Mouse (Mus musculus) neural tube, embryonic 11.5 days (tissue): ENCODE measurements around the gene Dnmbp. TPM values are rescaled to one million over a fixed set of nuclear protein-coding genes. Genes with fewer than 3 reads are reported as not detected.

Experiments used
- ATAC-seq: fragments of 200-750 bp; cut with Nextera tagmentation; 2 replicates; pipeline ENCODE4 v1.8.0; 2017; ENCODE audit warnings: moderate number of reproducible peaks, mild to moderate bottlenecking, moderate TSS enrichment, moderate library complexity; ENCODE audit not compliant: insufficient read depth, low FRiP score, low TSS enrichment
- DNase-seq: peaks from one replicate; pipeline ENCODE4 v3.0.0-alpha.2; 2015; ENCODE audit warnings: low spot score
- H3K27ac ChIP-seq: fragments of 300-500 bp; sonication (generic); 2 replicates; pipeline ENCODE4 v1.5.1; 2014; ENCODE audit warnings: low read depth, mild to moderate bottlenecking, low read length
- H3K27me3 ChIP-seq: fragments of 300-500 bp; sonication (generic); 2 replicates; pipeline ENCODE4 v1.6.1; 2014; ENCODE audit warnings: mild to moderate bottlenecking, low read length, mixed read lengths; ENCODE audit not compliant: control insufficient read depth, insufficient read depth
- H3K36me3 ChIP-seq: fragments of 300-500 bp; sonication (generic); 2 replicates; pipeline ENCODE4 v1.6.1; 2014; ENCODE audit warnings: mild to moderate bottlenecking, low read length, moderate library complexity, mixed read lengths; ENCODE audit not compliant: control insufficient read depth, insufficient read depth
- H3K4me1 ChIP-seq: fragments of 300-500 bp; sonication (generic); 2 replicates; pipeline ENCODE4 v1.6.1; 2014; ENCODE audit warnings: low read length, mixed read lengths; ENCODE audit not compliant: control insufficient read depth, insufficient read depth
- H3K4me2 ChIP-seq: fragments of 300-500 bp; sonication (generic); 2 replicates; pipeline ENCODE4 v1.6.1; 2014; ENCODE audit warnings: low read depth, mild to moderate bottlenecking, moderate library complexity
- H3K4me3 ChIP-seq: fragments of 300-500 bp; sonication (generic); 2 replicates; pipeline ENCODE4 v1.5.1; 2014; ENCODE audit warnings: low read depth, low read length
- H3K9ac ChIP-seq: fragments of 300-500 bp; sonication (generic); 2 replicates; pipeline ENCODE4 v1.6.1; 2014; ENCODE audit warnings: mild to moderate bottlenecking, low read length
- H3K9me3 ChIP-seq: fragments of 300-500 bp; sonication (generic); 2 replicates; pipeline ENCODE4 v1.6.1; 2016; ENCODE audit warnings: low read length; ENCODE audit not compliant: control insufficient read depth
- WGBS: fragments of 180-500 bp; shearing (Covaris S2); extraction: QIAGEN DNeasy Blood & Tissue Kit; methylation state at CpG from one replicate; pipeline ENCODE4 v1.1.7; 2014; 5-methylcytosine and 5-hydroxymethylcytosine counted together
- polyA plus RNA-seq: library from polyadenylated mRNA; unstranded; fragments of >200 nt; fragmentation: Nextera tagmentation; extraction: Ambion mirVana; gene quantifications from 2 replicates; pipeline ENCODE4 v1.2.1, GENCODE M21; 2014

Dnmbp gene
- 15.7 and 15.8 TPM in 2 replicates for polyA plus RNA-seq

GRCm38 (mm10) chr19:43939769-43940689 is at the start of gene Dnmbp:
Gene Dnmbp, minus strand, starts transcription at chr19:43940191.
- WGBS, result 7% methylated on average over 42 of the region's 94 CpGs
- Histone ChIP-seq H3K36me3 (no peaks in the 10 kb centered on the region), H3K9ac (peak within 1 kb of the TSS; percentile 82), H3K27me3 (no peaks in the 10 kb centered on the region), H3K4me2 (peak within 1 kb of the TSS; percentile 65), H3K4me1 (peaks cover 5% of the 10 kb centered on the region; the same call in 1 of the 2 replicates), H3K27ac (no peak within 1 kb of the TSS), H3K4me3 (peak within 1 kb of the TSS; percentile 74), H3K9me3 (no peaks in the 10 kb centered on the region)
- peak; percentile 76 for ATAC-seq
- peak; percentile 86 for DNase-seq

- Histone ChIP-seq H3K4me2 (peak within 1 kb of the TSS; percentile 39), H3K36me3 (no peaks in the 10 kb centered on the region), H3K9me3 (no peaks in the 10 kb centered on the region), H3K9ac (peak within 1 kb of the TSS; percentile 26; the same call in 1 of the 2 replicates), H3K4me3 (no peak within 1 kb of the TSS), H3K27me3 (no peaks in the 10 kb centered on the region), H3K27ac (no peak within 1 kb of the TSS), H3K4me1 (no peaks in the 10 kb centered on the region; the same call in 1 of the 2 replicates)
- 12% methylated on average over 30 of the region's 30 CpGs for WGBS
- DNase-seq, result peak; percentile 25
- ATAC-seq, result no peak
Observed at GRCm38 (mm10) chr19:43986069-43986794, 46.2 kb upstream of the Dnmbp start, which contains the start of gene Cpn1. Gene Cpn1, minus strand, starts transcription at chr19:43986556.

- Histone ChIP-seq H3K4me2 (no peak overlapping the region), H3K27me3 (no peaks in the 10 kb centered on the region), H3K4me1 (no peaks in the 10 kb centered on the region; the same call in 1 of the 2 replicates), H3K36me3 (no peaks in the 10 kb centered on the region), H3K4me3 (no peak overlapping the region), H3K9ac (no peak overlapping the region), H3K27ac (no peak overlapping the region), H3K9me3 (no peaks in the 10 kb centered on the region)
- no peak for ATAC-seq
- 90% methylated on average over 5 of the region's 5 CpGs for whole genome bisulfite sequencing
- DNase-seq, result no peak
Observed at GRCm38 (mm10) chr19:43981992-43982391, 42.0 kb upstream of the Dnmbp start.

- ATAC-seq (no peak), DNase-seq (no peak)
- Histone ChIP-seq H3K4me2 (no peak overlapping the region), H3K9me3 (no peaks in the 10 kb centered on the region), H3K36me3 (no peaks in the 10 kb centered on the region), H3K4me3 (no peak overlapping the region), H3K9ac (no peak overlapping the region), H3K27me3 (no peaks in the 10 kb centered on the region), H3K27ac (no peak overlapping the region), H3K4me1 (no peaks in the 10 kb centered on the region)
- 93% methylated on average over 17 of the region's 17 CpGs for WGBS
Observed at GRCm38 (mm10) chr19:43980711-43981110, 40.7 kb upstream of the Dnmbp start.

GRCm38 (mm10) chr19:43977799-43978198 is 37.8 kb upstream of the Dnmbp start:
- H3K4me1 ChIP-seq, result no peaks in the 10 kb centered on the region
- no peaks in the 10 kb centered on the region for H3K9me3 ChIP-seq
- H3K27me3 ChIP-seq, result no peaks in the 10 kb centered on the region
- ATAC-seq, result no peak
- no peak overlapping the region for H3K4me3 ChIP-seq
- H3K4me2 ChIP-seq, result no peak overlapping the region
- WGBS, result 87% methylated on average over 3 of the region's 3 CpGs
- no peak overlapping the region for H3K9ac ChIP-seq
- no peak for DNase-seq
- no peak overlapping the region for H3K27ac ChIP-seq
- H3K36me3 ChIP-seq, result no peaks in the 10 kb centered on the region

- Histone ChIP-seq H3K27ac (no peak overlapping the region), H3K9me3 (no peaks in the 10 kb centered on the region), H3K9ac (no peak overlapping the region), H3K27me3 (no peaks in the 10 kb centered on the region), H3K36me3 (no peaks in the 10 kb centered on the region), H3K4me3 (no peak overlapping the region), H3K4me2 (no peak overlapping the region), H3K4me1 (no peaks in the 10 kb centered on the region)
- DNase-seq, result no peak
- ATAC-seq, result no peak
- 71% methylated on average over 6 of the region's 6 CpGs for WGBS
Observed at GRCm38 (mm10) chr19:43976661-43977060, 36.7 kb upstream of the Dnmbp start.

GRCm38 (mm10) chr19:43974221-43974620 is 34.2 kb upstream of the Dnmbp start:
- Histone ChIP-seq H3K27me3 (no peaks in the 10 kb centered on the region), H3K27ac (no peak overlapping the region), H3K9ac (no peak overlapping the region), H3K9me3 (no peaks in the 10 kb centered on the region), H3K4me1 (no peaks in the 10 kb centered on the region), H3K4me3 (no peak overlapping the region), H3K4me2 (no peak overlapping the region), H3K36me3 (no peaks in the 10 kb centered on the region)
- DNase-seq (no peak), ATAC-seq (no peak)
- 94% methylated on average over 6 of the region's 6 CpGs for WGBS

- no peaks in the 10 kb centered on the region for H3K9me3 ChIP-seq
- H3K27ac ChIP-seq, result no peak overlapping the region
- no peak overlapping the region for H3K4me2 ChIP-seq
- WGBS, result 88% methylated on average over 9 of the region's 9 CpGs
- H3K9ac ChIP-seq, result no peak overlapping the region
- ATAC-seq (no peak), DNase-seq (no peak)
- H3K4me1 ChIP-seq, result no peaks in the 10 kb centered on the region
- H3K4me3 ChIP-seq, result no peak overlapping the region
- H3K36me3 ChIP-seq, result no peaks in the 10 kb centered on the region
- H3K27me3 ChIP-seq, result no peaks in the 10 kb centered on the region
Observed at GRCm38 (mm10) chr19:43973711-43974110, 33.7 kb upstream of the Dnmbp start.
